Mouse (Mus musculus) ZHBTc4 (cell line): Measurements from ENCODE around the gene Ets2.

Source experiments
- DNase-seq: peaks from one replicate; pipeline ENCODE4 v3.0.0-alpha.2; 2011; ENCODE audit warnings: low read depth, low spot score

The Ets2 gene

GRCm38 (mm10) chr16:95734785-95735184 lies 32.9 kb downstream of the Ets2 start:
- no peak for DNase-seq

GRCm38 (mm10) chr16:95736059-95736458 lies 34.2 kb downstream of the Ets2 start:
- DNase-seq = peak; percentile 78

GRCm38 (mm10) chr16:95736470-95736869 lies 34.6 kb downstream of the Ets2 start:
- DNase-seq = no peak

- DNase-seq = peak; percentile 34
Observed at GRCm38 (mm10) chr16:95739522-95739921, 37.6 kb downstream of the Ets2 start.

GRCm38 (mm10) chr16:95741358-95741757 lies 39.5 kb downstream of the Ets2 start:
- DNase-seq = peak; percentile 17

GRCm38 (mm10) chr16:95741915-95742739 lies 40.3 kb downstream of the Ets2 start:
- DNase-seq = no peak

GRCm38 (mm10) chr16:95742740-95743030 lies 40.8 kb downstream of the Ets2 start:
- DNase-seq = no peak

- no peak for DNase-seq
Observed at GRCm38 (mm10) chr16:95743104-95743503, 41.2 kb downstream of the Ets2 start.

- DNase-seq = no peak
Observed at GRCm38 (mm10) chr16:95744771-95745170, 42.9 kb downstream of the Ets2 start.

- DNase-seq = no peak
Observed at GRCm38 (mm10) chr16:95745685-95746084, 43.8 kb downstream of the Ets2 start.

GRCm38 (mm10) chr16:95746565-95746964 lies 44.7 kb downstream of the Ets2 start:
- no peak for DNase-seq

- no peak for DNase-seq
Observed at GRCm38 (mm10) chr16:95749291-95750103, 47.6 kb downstream of the Ets2 start.

- no peak for DNase-seq
Observed at GRCm38 (mm10) chr16:95750211-95750629, 48.3 kb downstream of the Ets2 start.

GRCm38 (mm10) chr16:95752502-95752901 lies 50.6 kb downstream of the Ets2 start:
- no peak for DNase-seq

- DNase-seq = no peak
Observed at GRCm38 (mm10) chr16:95753295-95753694, 51.4 kb downstream of the Ets2 start.

GRCm38 (mm10) chr16:95759151-95759987 lies 57.5 kb downstream of the Ets2 start:
- no peak for DNase-seq

GRCm38 (mm10) chr16:95759988-95760391 lies 58.1 kb downstream of the Ets2 start:
- no peak for DNase-seq

GRCm38 (mm10) chr16:95761742-95762141 lies 59.9 kb downstream of the Ets2 start:
- no peak for DNase-seq

- no peak for DNase-seq
Observed at GRCm38 (mm10) chr16:95763201-95763600, 61.3 kb downstream of the Ets2 start.

GRCm38 (mm10) chr16:95764041-95764440 lies 62.2 kb downstream of the Ets2 start:
- DNase-seq = peak; percentile 69

GRCm38 (mm10) chr16:95766181-95766580 lies 64.3 kb downstream of the Ets2 start:
- no peak for DNase-seq

GRCm38 (mm10) chr16:95767246-95767645 lies 65.4 kb downstream of the Ets2 start:
- DNase-seq = peak; percentile 96
